Mouse (Mus musculus) lung, adult 18-20 months (tissue): Measurements from ENCODE around the gene Atp6v1fnb.
A peak's percentile ranks its signal among the peaks of the same experiment; 100 is the strongest.

Experiments used
- DNase-seq, 2 experiments: peaks; one replicate each; pipeline ENCODE4 v3.0.0; 2022; ENCODE audit warnings: mixed read lengths in 2 of 2

Atp6v1fnb gene

DNA sequence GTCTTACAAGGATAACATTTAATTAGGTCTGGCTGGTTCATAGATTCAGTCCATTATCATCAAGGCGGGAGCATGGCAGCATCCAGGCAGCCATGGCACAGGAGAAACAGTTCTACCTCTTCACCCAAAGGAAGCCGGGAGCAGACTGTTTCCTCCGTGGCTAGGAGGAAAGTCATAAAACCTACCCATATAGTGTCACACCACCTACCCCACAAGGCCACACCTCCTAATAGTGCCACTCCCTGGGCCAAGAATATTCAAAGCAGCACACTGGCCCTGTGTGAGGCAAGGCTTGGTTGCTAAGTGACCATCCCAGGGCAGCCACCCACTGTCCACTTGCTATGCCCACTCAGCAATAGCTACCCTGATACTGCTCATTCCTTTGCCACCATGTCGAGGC, at the start of gene Atp6v1fnb:
Gene Atp6v1fnb (plus strand): TSS at position 301 of the 400 bp plus-strand sequence.
- no peak for DNase-seq

- no peak for DNase-seq
Measured at GRCm38 (mm10) chr6:29425118-29425517, 46.1 kb upstream of the Atp6v1fnb start.

GRCm38 (mm10) chr6:29426331-29426730, 44.9 kb upstream of the Atp6v1fnb start:
- DNase-seq: no peak

- no peak for DNase-seq
Measured at GRCm38 (mm10) chr6:29428171-29428570, 43.1 kb upstream of the Atp6v1fnb start.

DNA sequence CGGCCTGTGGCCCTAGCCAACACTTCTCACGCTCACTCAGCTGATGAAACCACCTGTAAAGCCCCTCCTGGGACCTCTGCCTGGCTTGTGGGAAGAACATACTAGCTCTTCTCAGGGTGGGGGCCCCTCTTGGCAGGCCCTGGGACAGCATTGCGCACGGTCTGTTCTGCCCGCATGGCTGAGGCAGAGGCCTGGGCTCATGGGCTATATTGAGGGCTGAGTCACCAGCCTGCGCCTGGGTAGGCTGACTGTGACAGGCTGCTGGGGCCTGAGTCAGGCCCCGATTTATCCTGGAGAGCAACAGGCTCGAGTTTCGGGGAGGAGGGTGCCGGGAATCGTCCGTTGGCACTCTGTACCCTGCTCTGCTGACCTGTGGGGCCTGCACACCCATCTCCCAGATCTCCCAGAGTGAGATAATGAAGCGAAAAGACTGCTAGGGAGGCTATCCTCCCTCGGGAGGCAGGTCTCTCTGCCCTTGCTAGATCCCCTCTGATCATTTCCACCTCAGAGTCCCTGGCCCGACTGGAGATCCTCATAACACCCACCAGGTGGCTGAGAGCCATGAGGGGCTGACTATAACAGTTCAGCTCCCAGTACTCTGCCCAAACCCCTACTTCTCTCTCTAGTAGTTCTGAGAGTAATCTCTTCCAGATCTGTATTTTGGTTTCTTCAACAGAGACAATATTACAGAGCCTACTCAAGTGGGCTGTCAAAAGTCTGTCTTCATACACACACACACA, 40.4 kb upstream of the Atp6v1fnb start:
- no peak for DNase-seq

DNA sequence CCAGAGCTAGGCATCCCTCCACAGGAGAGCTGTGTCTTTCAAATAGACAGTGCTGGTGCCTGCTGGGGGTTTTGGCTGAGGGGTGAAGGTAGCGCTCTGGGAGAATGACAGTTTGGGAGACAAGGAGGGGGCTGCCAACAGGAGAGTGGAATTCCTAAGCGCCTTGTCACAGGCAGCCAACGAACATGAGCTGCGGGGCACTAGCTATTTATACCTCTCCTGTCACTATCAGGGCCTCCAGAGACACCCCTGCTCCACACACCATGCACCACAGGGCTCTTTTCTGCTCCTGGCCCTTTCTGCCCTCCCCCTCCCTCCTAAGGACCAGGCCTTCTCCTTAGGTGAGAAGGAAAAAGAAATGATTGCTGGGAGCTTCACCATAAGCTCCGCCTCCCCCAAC, 39.8 kb upstream of the Atp6v1fnb start:
- no peak for DNase-seq

- DNase-seq: no peak
Measured at GRCm38 (mm10) chr6:29432156-29432555, 39.1 kb upstream of the Atp6v1fnb start.

DNA sequence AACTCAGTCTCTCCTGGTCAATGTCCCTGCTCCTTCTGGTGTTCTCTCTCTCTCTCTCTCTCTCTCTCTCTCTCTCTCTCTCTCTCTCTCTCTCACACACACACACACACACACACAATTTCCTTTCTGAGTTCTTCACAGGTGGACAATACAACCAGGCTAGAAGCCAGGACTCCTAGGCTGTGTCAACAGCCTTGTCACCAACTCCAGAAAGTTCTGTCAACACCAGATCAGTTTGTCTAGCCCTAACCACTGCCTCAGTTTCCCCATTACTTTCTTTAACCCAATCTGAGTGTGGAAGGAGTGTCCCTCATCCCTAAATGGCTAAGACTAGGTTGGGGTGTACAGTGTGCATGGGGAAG, 38.6 kb upstream of the Atp6v1fnb start:
- DNase-seq: no peak

- DNase-seq: no peak
Measured at GRCm38 (mm10) chr6:29433038-29433803, 38.0 kb upstream of the Atp6v1fnb start, which contains the start of gene Flnc. Flnc (plus strand) TSS chr6:29433256.

DNA sequence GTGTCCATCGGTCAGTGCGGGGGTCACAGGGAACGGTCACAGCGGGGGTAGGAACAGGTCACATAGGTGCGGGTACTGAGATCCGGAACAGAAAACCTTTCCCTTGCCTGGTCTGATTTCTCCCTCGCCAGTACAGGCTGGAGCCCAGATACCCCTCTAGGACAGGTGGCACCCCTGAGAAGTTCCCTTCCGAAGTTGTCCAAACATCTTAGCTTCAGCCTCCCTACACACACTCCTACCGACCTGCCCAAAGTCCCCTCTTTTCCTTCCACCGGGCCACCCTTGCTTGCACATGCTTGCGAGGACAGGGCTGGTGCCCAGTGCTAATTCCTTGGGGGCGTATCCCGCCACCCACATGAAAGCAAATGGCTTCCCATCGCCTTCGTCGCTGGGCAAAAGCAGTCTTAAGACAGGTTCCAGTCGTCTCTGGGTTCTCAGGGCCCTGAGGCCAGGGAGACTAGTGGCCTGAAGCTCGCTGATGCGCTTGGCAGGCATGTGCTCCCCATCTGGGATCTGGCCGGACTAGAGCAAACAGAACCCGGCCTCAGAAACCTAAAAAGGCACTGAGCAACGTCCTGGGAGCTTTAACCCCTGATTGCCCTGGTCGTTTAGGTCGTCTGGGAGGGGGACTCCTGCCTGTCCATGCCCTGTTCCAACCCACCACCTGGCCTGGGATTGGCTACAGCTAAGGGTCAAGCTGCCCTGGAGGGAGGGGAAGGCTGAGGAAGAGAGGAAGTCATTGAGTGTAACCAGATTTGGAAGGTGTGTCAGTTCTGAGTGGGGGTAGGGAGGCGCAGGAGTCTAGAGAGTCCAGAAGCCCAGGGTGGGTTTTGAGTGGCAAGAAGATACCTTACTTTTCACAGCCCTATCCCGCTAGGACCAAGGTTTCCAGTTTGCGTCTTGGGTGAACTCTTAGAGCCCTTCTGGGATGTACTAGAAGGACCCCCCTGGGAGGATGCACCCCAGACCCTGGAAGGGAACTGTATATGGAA, 37.1 kb upstream of the Atp6v1fnb start:
- DNase-seq: no peak

DNA sequence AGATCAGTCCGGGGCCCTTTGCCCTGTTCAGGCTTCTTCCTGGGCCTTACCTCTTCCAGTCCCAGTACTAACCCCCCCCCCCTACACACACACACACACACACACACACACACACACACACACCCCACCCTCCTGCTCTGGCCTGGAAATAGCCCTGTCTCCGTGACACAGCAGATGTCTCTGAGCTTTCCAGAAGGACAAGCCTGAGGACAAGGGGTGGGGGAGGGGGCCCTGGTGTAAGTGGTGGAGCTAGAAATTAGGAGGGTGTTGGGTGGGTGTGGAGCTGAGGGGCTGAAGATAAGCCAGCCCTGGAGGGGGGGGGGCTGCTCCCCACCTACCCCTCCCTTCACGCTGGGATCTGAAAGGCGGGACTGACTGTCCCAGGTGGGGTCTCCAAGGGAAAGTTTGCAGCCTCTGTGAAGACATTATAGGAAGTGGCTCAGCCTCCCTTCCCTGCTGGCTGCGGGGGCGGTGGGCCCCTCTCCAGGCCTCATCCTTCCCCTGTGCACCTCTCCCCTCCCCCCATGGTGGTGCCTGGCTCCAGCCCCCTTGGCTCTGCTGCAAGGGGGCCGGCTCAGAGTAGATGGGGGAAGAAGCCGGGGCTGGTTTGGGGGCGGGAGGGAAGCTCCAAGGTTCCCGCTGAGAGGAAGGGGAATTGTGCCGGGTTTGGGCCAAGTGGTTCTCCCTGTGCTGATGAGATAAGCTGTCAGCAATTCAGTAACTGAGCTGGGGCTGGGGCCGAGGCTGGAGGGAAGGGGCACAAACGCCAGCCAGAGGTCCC, 36.1 kb upstream of the Atp6v1fnb start:
- no peak for DNase-seq

DNA sequence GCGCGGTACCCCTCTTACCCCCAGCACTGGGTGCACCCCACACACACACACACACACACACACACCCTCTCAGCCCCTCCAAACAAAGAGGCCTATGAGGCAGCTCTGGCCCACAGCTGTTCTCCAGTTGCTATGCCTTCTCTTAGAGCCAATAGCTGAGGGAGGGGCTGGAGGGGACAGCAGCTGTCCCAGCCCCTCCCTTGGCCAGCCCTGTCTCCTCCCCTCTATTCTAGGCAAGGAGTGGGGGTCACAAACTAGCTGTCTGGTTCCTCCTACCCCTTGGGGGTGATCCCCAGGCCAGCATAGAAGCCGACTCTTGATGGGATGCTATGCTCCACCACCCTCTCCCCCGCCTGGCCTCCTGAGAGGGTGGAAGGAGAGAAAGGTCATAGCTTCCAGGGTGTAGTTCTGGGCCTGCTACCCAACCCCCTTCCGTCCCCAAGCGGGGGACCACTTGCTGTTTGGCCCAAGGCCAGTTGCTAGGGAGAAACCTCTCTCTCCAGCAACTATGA, 35.2 kb upstream of the Atp6v1fnb start:
- no peak for DNase-seq

DNA sequence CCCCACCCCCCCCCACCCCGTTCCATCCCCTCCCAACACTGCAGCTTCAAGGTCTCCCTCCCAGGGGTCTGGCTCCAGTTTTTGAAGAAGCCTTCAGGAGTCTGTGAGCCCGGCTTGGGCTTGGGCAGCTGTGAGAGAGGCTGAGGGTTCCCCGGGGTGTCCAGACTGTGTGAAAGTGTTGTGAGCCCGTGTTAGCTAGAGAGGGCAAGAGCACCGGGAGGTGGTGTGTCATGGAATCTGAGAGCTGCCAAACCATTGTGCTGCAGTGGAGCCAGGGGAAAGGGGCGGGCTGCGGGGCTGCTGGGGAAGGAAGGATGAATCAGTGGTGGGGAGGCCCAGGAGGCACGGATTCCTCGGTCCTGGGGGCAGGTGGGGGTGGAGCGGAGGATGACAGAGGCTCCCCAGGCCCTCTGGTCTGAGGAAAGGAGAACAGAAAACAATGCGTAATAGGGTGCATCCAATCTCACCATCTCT, 34.7 kb upstream of the Atp6v1fnb start:
- peak; percentile 35 to 40 for DNase-seq

DNA sequence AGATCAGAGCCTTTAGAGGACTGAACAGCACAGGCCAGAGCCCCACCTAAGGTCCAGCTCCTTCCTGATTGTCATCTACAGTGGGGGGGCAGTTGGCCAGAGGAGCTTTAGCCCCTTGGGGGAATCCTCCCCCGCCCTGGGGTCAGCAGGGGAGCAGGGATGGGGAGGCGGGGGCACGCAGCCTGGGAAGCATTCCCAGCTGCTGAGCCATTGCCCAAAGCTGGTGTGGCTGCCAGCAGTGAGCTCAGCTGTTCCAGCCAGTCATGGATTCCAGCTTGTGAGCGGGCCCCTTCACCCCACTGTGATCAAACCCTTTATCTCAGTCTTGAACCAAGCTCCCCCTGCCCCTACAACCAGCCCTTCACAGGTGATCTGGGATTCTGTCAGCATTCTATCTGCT, 32.0 kb upstream of the Atp6v1fnb start:
- no peak for DNase-seq

GRCm38 (mm10) chr6:29439789-29440188, 31.4 kb upstream of the Atp6v1fnb start:
- no peak for DNase-seq

DNA sequence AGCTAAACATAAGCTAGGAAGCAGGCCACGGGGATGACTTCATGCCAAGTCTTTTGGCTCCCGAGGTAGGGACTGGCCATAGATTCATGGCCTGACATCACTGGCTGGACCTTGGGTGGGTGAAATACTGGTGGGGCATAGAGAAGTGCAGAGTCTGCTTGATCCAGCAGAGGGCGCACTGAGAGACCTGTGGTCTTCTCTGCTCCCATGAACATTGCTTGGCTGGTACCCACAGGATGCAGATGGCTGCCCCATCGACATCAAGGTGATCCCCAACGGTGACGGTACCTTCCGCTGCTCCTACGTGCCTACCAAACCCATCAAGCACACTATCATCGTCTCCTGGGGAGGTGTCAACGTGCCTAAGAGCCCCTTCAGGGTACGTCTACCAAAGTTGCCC, 26.5 kb upstream of the Atp6v1fnb start:
- DNase-seq: peak in 1 of 2 experiments; percentile 20

DNA sequence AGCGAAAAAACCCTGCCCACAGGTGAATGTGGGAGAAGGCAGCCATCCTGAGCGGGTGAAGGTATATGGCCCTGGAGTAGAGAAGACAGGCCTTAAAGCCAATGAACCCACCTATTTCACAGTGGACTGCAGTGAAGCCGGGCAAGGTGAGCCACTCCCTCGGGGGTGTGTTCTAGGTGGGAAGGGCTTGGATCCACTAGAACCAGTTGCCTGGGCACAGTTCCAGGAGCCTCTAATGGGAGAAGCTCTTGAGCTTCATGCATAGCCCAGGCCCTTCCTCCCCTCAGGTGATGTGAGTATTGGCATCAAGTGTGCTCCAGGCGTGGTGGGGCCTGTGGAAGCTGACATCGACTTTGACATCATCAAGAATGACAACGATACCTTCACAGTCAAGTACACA, 25.9 kb upstream of the Atp6v1fnb start:
- DNase-seq: peak; percentile 44 to 62

DNA sequence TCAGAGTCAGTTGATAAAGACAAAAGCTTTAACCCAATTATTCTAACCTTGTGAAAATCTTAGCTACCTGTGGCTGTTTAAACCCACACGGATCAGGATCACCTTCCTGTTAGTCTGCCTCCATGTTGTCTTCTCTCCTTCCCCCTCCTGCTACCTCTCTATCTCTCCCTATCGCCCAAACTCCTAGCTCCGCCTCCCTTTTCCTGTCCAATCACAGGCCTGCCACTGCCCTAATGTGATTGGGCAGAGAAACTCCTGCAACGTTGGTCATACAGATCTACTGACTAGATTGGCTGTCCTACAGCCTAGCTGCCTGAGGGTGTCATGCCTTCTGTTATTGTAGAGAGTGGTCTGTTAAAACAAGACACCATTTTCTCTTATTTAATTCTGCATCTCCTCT, 21.4 kb upstream of the Atp6v1fnb start:
- no peak for DNase-seq

DNA sequence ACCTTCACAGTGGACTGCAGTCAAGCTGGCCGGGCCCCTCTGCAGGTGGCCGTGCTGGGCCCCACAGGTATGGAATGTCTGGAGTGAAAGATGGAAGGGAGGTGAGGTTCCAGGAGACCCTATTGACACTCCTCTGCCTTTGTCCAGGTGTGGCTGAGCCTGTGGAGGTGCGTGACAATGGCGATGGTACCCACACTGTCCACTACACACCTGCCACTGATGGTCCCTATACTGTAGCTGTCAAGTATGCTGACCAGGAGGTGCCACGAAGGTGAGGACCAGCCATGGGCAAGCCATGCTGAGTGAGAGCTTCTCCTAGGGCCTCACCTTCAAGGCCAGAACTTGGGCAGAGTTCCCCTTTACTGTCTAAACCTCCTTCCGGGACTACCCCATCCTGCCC, 20.6 kb upstream of the Atp6v1fnb start:
- DNase-seq: no peak

- DNase-seq: no peak
Measured at GRCm38 (mm10) chr6:29461502-29461901, 9.7 kb upstream of the Atp6v1fnb start.

- DNase-seq: no peak
Measured at GRCm38 (mm10) chr6:29463388-29463787, 7.8 kb upstream of the Atp6v1fnb start.
